Mouse (Mus musculus): Measurements from ENCODE around the gene Hist2h2aa2.
"Not testable (repeated sequence)": the region's sequence is repeated elsewhere in the genome, so short reads cannot be mapped to it uniquely, and the experiment has no call there.

Gene Hist2h2aa2

DNA sequence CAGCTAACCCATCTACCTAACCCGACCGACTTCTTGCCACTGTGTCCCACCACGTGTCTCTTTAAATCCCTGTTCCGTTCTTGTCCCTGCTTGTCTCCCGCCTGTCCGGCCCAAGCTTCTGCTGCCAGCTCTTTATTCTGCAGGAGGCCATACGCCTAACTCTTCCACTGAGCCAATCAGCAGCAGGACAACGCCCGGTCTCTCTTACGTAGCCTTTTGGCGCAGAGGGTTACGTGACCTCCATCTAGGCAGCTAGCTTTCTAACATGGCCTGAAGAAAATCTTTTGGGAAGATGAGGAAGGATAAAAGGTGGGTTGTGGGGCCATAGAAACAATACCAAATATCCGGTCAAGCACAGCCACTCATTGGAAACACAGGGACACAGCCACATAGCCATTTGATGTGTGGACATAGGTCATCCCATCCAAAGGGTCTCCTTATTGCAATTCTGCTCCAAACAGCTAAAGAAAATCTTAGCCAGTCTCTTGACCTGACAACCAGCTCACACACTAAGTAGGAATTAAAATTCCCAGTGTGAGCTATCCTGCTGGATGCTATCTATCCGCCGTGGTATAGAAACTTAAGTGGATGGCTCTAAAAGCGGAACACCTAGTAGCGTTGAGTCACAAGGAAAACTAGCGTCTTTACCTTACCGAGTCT lies 22.3 kb upstream of the Hist2h2aa2 start:
- DNase-seq (ENCODE audit: low read depth, low spot score), result peak; percentile 81

DNA sequence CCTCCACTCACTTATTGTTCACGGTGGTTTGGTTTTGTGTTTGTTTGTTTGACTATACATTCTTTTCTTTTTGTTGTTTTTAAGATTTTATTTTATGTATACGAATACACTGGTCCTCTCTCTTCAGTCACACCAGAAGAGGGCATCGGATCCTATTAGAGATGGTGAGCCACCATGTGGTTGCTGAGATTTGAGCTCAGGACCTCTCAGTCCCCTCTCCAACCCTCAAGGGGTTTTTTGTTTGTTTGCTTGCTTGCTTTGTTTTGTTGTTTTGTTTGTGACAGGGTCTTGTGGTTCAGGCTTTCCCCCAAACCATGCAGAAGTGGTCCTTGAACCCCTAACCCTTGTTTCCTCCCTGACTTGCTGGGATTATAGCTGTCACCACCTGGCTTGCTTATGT lies 21.5 kb upstream of the Hist2h2aa2 start:
- no peak for DNase-seq (ENCODE audit: low read depth, low spot score)

DNA sequence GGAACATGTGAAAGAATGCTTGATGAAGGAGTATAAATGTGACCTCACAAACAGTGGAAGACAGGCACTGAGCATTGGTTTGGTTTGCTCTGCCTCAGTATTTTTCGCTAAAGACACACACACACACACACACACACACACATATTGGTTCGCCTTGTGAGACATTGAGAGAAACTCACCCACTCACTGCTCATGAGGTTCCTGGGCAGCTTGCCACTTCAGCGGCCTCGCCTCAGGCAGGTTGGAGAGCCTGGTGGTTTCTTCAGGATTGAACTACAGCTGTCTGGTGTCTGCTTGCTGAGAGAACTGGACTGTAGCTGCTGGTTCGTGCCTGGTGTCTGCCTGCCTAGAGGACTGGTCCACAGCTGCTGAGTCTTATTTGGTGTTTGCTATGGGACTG lies 20.1 kb upstream of the Hist2h2aa2 start:
- no peak for DNase-seq (ENCODE audit: low read depth, low spot score)

DNA sequence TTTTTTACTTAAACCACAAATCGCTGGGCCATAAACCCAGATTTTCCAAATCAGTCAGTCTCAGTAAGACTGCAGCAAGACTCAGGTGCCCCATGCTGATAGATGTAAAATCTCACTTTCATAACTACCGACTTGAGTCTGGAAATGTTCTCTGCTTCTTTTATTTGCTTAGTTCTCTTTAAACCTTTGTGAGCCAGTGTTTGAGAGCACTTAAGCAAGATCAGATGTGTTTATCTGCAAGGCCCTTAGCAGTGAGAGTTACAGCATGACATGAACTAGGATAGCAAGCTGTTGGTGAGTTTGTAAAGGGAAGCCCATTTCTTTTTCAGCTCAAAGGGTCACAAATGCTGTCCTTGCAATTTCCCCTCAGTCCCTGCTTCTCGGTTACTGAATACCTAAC lies 17.1 kb upstream of the Hist2h2aa2 start:
- DNase-seq (ENCODE audit: low read depth, low spot score), result no peak

DNA sequence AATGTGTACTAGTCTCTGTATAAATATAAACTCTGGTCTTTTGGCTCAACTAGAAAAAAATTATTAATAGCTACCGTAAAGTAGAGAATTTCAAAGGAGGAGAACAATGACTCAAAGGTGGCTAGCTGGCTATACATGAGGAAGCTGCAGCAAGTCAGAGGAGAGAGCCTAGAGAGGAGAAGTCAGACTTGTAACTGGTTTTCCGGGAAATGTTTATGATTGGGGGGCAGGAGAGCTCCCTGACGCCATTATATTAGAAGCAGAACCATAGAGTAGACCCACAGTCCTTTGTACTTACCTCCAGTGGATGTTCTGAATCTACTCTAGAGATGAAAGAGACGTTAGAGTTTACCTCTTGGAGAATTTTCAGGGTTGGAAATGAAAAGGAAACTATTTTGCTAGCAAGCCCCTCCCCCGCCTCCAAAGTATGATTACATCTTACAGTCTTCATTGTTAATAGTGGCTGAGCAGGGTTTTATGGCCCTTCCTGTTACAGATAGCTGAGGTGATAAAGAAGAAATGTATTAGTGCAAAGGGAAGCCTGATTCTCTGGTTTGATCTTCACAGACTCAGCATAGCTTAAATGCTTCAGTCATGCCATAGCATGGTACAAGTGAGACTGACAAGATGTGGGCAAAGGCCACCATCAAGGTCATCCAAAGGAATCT lies 16.0 kb upstream of the Hist2h2aa2 start:
- DNase-seq (ENCODE audit: low read depth, low spot score), result no peak

DNA sequence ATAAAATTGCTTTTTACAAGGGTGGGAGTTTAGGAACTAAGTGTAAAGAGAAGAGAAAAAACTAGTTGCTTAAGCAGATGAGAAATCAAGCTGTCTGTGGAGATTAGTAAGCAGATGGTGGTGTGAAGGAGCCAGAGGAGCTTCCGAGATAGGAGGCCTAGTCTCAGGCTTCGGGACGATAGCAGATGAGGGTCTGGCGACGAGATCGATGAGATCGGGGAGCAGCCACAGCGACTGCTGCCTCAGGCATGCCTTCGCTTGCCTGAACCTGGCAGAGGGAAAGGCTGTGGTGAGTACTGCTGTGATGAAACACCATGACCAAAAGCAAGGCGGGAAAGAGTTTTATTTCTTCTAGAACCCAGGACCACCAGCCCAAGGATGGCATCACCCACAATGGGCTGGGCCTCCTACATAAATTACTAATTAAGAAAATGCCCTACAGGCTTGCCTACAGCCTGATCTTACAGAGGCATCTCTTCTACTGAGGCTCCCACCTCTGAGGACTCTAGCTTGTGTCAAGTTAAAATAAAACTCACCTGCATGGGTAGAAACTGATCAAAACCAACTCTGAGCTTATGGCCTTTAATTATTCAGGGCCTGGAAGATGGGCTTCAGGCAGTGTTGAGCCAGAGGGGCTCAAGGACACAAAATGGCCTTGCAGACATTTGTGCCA lies 14.7 kb upstream of the Hist2h2aa2 start:
- no peak for DNase-seq (ENCODE audit: low read depth, low spot score)

DNA sequence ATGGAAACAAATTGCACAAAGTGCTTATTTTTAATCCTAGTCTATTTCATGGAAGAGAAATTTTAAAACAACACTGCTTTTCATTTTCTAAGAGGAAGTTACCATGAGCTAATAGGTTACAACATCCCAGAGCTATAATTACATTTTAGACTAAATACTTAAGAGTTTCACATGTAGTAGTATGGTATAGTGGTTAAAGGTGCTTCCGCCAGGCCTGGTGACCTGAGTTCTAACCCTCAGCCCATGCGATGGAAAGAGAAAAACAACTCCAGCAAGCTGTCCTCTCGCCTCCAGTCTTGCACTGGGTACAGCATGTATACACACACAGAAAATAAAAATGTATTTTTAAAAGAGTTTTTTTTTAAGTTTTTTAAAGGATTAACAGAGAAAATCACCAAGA lies 11.7 kb upstream of the Hist2h2aa2 start:
- DNase-seq (ENCODE audit: low read depth, low spot score), result no peak

DNA sequence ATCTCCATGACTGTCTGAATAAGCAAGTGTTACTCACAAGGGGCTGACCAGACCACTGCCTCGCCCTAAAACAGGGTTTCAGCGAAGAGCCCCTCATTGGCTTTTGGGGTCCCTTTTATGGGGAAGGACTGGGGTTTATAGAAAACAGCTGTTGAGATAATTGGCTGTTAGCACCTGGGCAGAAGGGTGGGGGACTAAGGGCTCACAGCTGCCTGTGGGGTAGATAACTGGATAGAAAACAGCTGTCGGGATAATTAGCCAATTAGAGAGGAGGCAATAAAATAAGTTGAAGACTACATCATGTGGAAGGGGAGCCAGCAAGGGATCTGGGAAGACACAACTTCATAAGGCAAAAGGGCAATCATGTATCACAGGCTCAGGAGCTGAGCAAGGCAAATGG lies 10.8 kb upstream of the Hist2h2aa2 start:
- no peak for DNase-seq (ENCODE audit: low read depth, low spot score)

DNA sequence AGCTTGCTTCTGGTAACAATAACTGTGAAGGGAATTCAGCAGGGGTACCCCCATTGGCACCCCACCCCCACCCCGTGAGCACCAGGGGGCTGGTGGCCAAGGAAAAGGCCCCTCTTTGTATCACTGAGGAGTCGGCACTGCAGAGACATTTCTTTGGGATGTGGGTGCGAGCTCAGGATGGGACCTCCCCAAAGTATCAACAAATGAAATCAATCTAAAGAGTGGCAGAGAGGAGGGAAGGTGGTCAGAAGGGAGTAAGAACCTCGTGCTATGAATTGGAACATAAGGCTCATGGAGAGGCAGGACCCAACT lies 8.9 kb upstream of the Hist2h2aa2 start:
- no peak for DNase-seq (ENCODE audit: low read depth, low spot score)

DNA sequence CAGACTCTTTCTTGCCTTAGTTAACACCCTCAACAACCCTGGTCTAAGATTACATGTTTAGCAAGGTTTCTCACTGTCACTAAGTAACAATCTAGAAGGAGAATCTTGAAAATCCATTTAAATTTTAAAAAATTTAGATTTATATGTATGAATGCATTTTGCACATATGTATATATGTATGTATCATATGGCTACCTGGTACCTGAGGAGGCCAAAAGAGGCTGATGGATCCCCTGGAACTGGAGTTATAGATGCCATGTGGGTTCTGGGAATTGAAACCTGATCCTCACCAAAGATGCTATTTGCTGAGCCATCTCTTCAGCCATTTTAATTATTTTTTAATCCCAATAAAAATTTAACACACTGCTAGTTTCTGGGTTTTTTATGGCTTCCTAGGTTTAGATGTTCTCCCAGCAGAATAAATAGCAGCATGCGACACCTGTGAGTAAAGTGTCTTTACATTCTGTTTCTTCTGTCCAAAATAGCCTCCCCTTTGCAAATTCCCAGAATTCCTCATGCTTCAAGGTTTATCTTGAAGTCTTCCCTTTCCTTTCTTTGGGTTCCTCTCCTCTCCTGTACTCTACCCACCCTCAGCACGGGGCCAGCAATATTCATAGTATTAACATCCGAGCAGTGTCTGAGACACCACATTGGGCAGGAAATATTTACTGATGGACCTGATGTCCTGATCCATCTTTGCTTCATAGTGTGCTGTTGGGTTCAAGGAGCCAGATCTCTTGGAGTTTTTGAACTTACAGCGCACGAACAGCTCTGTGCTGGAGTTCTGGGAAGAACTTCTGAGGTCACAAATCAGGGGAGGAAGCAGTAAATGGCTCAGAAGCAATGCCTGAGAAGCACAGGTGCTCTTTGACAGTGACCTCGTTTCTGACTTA lies 8.3 kb upstream of the Hist2h2aa2 start:
- no peak for DNase-seq (ENCODE audit: low read depth, low spot score)

DNA sequence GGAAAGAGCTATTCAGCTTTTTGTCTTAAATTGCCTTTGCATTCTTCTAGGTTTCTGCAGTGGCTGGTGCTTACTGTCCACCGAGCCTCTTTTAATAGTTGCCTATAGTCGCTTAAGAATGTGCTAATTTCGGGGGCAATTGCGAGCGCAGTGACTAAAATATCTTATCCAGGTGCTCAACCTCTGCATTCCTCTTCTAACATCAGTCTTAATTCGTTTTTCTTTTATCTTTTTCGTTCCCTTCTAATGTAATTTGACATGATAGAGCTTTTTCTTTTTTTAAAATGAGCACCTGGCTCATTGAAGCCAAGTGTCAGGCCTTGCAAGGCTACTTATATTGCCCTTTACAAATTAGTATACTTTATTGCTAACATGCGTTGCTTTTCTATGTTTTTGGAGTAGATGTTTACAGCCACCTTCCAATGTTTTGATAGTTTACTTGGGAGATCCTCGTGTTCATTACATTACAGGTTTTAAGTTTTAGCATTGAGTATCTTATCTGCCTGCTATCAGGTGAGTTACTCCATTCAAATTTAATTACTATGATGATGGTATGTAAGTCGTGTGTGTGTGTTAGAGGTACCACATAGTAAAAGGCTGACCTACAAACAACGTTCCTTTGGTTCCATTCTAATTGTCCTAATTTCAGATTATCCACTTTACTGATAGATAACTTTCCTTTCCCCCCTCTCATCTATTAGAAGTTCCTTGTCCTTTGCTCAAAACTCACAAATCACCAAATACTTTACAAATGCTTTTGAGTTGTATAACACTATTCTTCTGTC lies 7.5 kb upstream of the Hist2h2aa2 start:
- no peak for DNase-seq (ENCODE audit: low read depth, low spot score)

DNA sequence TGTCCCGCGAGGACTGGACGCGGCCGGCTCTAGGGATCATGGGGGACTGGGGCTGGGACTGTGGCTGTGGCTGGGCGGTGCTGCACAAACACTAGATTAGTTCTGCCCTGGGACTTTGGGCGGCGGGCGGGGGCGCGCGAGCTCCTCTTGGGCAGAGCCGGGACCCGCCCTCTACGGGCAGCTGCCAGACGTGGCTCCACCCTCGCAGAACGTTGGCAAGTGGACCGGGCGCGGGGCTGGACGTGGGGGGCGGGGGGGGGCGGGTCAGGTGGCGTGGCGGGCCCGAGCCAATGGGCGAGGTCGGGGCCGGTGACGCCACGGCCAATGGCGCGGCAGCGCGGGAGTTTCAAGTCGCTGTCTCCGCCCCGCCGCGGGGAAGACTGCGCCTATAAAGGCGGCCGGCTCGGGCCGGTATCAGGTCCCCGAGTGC lies 6.4 kb upstream of the Hist2h2aa2 start, which contains the start of gene Hist2h3c1:
Hist2h3c1 (plus strand) TSS at position 259 of the 430 bp plus-strand sequence.
- not testable (repeated sequence) for DNase-seq (ENCODE audit: low read depth, low spot score)

DNA sequence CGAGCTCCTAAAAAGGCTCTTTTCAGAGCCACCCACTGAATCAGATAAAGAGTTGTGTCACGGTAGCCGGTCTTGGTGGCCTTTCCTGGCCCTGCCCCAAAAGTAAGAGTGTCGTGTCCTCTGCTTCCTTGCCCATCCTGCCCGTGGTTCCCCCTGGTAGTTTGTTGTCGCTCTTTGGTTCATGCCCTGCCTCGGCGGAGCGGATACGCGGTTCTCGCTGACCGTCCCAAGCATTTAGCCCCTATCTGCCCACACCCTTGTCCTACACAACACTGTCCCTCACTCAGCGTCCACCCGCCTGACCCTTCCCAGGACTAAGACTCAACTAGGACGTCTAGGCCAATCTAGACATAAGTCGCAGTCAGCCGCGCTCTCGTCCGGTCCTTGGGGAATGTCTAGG lies 5.9 kb upstream of the Hist2h2aa2 start:
- not testable (repeated sequence) for DNase-seq (ENCODE audit: low read depth, low spot score)

DNA sequence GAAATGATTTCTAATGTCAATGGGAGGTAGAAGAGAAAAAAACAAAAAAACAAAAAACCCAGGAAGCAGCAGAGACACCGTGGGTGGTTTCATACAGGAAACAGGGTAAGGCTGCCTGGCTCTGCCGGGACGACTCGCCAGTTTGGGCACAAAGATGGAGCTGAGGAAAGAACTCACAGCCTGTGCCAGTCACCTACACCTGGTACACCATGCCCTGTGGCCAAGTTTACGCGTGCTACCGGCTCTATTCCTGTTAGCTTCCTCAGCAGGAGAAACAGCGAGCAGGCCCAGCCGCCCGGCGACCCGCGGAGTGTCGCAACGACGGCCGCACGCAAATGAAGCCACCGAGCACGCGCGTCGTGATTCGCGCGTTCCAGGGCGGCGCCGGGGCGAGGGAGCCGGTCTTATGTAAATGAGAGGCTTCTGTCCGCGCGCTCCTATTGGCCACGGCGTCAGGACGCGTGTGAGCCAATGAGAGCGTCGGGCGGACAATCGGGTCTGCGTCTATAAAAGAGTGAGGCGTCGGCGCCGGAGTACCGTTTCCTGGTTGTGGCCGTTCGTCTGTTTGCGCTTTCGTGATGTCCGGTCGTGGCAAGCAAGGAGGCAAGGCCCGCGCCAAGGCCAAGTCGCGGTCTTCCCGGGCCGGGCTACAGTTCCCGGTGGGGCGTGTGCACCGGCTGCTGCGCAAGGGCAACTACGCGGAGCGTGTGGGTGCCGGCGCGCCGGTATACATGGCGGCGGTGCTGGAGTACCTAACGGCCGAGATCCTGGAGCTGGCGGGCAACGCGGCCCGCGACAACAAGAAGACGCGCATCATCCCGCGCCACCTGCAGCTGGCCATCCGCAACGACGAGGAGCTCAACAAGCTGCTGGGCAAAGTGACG lies 5.2 kb upstream of the Hist2h2aa2 start, which contains the start of gene Hist2h2aa1:
Hist2h2aa1 (plus strand) TSS at position 495 of the 884 bp plus-strand sequence.
- peak; percentile 88 for DNase-seq (ENCODE audit: low read depth, low spot score)

DNA sequence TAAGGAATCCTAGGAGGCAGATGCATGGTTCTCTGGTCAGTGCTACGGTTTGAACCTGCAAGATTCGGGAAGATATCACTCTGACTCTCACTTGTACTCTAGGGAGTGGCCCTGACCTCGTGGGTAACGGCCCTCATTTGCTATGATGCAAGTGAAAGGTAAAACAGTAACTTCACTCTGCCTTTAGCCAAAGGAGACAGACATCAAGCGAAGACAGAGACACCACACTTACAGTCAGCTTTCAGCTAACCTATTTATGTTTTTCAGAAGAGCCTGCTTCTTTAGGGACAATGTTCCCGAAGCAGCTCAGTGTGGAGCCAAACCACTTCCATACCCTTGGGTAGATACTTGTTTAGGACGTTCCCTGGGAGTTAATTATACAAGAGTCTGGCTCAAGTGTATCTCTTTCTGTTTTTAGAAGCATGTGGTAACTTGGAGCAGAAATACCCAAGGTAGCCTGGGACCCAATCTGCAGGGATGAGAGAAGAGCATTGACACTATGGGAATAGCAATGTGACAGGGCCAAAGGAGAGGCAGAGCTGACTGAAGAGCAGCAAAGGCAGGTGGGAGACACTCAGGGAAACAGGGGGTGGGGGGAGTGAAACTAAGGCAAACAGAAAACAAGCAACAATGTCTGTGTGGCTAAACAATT lies 4.0 kb upstream of the Hist2h2aa2 start:
- no peak for DNase-seq (ENCODE audit: low read depth, low spot score)

DNA sequence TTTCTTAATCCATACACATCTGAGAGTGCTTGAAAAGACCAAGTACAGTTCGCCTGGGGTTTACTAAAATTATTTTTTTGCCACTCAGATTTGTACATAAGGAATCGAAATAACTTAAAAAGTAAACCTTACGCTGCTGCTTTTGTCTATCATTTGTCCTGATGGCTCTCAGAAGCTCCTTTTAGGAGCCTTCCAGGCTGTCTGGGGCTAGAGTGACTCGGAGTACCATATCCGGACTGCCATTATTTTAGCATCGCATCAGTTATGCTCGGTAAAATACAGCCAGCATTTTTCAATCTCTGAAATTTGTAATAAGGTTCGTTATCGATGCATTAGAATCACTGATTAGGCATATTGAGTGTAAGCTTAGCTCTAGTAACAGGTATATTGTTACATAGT lies 722 bp upstream of the Hist2h2aa2 start:
- DNase-seq (ENCODE audit: low read depth, low spot score), result no peak

DNA sequence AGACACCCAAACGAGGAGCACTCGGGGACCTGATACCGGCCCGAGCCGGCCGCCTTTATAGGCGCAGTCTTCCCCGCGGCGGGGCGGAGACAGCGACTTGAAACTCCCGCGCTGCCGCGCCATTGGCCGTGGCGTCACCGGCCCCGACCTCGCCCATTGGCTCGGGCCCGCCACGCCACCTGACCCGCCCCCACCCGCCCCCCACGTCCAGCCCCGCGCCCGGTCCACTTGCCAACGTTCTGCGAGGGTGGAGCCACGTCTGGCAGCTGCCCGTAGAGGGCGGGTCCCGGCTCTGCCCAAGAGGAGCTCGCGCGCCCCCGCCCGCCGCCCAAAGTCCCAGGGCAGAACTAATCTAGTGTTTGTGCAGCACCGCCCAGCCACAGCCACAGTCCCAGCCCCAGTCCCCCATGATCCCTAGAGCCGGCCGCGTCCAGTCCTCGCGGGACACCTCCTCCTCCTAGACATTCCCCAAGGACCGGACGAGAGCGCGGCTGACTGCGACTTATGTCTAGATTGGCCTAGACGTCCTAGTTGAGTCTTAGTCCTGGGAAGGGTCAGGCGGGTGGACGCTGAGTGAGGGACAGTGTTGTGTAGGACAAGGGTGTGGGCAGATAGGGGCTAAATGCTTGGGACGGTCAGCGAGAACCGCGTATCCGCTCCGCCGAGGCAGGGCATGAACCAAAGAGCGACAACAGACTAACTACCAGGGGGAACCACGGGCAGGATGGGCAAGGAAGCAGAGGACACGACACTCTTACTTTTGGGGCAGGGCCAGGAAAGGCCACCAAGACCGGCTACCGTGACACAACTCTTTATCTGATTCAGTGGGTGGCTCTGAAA lies 902 bp downstream of the Hist2h2aa2 start, which contains the start of gene Hist2h3c2:
Hist2h3c2 (minus strand) TSS at position 174 of the 840 bp plus-strand sequence.
- DNase-seq (ENCODE audit: low read depth, low spot score), result not testable (repeated sequence)

DNA sequence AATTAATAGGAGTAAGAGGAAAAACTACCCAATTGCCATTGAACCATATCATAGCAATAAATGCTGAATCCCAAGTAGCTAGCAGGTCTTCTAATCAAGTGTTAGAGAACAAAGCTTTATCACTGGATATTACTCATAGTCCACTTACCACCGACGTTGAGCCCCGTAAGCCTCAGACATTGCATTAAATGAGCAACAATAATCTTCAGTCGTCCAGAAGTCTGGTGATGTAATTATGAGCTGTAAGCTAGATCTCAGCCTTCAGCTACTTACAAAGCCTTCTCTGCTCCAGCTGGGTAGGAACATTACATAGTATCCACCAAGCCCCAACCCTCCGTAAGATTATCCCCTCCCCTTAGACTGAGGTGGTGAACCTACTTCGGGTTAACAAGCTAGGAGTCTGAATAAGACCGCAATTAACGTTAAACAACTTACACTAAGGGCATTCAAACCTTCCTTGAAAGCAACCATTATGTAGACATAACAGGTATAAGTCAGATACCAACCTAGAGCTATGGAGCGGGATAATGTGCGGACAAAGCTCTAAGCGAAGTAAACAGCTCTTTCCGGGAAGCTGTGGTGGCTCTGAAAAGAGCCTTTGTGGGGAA lies 2.1 kb downstream of the Hist2h2aa2 start:
- peak; percentile 29 for DNase-seq (ENCODE audit: low read depth, low spot score)
